Mouse (Mus musculus) 3134 (cell line): ENCODE measurements around the gene Mast1.

Source experiments
- DNase-seq: peaks from one replicate; pipeline ENCODE4 v3.0.0-alpha.2; 2011; ENCODE audit warnings: low spot score; ENCODE audit not compliant: insufficient read length; ENCODE audit errors: extremely low read depth

The Mast1 gene

DNA sequence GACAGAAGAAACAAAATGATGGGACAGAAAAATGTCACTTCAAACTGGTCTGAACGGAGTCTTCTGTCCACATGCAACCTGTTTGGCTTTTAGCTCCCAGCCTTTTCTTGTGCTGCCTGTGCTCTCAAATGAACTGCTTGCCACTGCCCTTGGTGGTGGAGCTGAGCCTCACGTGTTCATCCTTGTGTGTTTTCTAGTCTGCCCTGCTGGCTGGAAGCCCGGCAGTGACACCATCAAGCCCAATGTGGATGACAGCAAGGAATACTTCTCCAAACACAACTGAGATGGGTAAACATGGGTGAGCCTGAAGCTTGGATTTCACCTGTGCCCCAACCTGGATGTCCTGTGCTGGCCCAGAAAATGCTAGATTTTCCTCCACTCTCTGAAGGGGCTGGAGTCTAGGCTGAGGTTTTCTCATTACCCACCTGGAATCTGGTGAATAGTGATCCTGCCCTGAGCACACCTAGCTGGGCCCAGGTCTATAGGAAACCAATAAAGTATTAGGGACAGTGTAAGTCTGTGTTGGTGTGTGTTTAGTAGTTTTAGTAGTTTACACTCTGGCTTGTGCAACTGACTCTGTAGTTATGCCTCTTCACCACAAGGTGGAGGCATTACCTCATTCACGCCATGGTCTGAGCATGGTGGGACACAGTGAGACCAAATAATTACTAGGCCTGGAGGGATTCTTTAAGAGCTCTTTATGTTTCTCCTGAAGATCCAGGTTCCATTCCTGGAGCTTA lies 36.8 kb upstream of the Mast1 start:
- no peak for DNase-seq

DNA sequence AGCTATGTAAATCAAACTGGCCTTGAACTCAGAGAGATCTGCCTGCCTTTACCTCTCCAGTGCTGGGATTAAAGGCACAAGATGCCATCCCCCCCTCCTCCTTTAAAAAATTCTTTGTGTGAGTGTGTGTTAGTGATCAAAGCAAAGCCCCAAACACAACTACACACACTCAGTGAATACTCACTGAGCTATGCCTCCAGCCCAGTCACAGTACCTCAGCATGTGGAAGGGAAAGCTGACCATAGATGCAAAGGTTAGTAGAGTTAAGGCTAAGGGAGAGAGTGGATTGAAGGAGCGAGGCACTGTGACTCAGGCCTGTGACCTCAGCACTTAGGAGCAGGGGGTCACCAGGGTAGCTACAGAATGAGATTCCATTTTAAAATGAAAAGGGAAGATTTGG lies 35.9 kb upstream of the Mast1 start:
- no peak for DNase-seq

DNA sequence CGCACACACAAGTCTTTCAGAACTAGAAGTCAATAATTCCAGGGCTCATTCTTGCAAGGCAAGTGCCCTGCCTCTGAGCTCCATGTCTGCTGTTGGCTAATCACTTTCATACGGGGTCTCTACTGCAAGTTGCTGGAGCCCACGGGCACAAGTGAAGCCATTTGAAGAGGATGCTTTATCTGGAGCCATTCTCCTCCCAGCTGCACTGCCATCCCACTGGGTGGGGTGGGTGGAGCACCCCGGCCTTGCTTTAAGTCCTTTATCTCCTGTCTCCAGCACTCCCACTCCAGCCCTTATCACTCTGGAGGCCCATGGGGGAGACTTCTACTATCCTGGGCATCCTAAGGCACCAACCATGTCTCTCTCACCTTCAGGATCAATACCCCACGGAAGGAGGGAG lies 33.8 kb upstream of the Mast1 start:
- DNase-seq, result no peak

DNA sequence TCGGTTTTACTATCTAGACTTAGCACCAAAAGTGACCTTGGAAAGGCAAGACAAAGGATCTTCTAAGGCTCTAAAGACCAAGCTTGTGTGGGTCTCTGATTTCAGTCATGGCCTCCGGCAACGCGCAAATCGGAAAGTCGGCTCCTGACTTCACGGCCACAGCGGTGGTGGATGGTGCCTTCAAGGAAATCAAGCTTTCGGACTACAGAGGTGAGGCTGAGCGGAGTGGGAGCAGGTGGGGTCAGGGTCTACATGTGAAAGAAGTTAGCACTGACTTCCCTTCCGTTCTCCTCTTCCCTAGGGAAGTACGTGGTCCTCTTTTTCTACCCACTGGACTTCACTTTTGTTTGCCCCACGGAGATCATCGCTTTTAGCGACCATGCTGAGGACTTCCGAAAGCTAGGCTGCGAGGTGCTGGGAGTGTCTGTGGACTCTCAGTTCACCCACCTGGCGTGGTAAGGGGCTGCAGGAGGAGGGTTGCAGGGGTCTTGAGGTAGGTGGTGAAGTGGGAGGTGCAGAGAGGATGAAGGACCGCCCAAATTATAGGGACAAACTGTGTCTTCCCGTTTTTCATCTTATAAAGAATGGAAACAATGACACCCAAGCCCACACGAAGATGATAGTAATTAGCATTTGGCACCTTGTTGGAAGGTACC lies 33.1 kb upstream of the Mast1 start:
- no peak for DNase-seq

DNA sequence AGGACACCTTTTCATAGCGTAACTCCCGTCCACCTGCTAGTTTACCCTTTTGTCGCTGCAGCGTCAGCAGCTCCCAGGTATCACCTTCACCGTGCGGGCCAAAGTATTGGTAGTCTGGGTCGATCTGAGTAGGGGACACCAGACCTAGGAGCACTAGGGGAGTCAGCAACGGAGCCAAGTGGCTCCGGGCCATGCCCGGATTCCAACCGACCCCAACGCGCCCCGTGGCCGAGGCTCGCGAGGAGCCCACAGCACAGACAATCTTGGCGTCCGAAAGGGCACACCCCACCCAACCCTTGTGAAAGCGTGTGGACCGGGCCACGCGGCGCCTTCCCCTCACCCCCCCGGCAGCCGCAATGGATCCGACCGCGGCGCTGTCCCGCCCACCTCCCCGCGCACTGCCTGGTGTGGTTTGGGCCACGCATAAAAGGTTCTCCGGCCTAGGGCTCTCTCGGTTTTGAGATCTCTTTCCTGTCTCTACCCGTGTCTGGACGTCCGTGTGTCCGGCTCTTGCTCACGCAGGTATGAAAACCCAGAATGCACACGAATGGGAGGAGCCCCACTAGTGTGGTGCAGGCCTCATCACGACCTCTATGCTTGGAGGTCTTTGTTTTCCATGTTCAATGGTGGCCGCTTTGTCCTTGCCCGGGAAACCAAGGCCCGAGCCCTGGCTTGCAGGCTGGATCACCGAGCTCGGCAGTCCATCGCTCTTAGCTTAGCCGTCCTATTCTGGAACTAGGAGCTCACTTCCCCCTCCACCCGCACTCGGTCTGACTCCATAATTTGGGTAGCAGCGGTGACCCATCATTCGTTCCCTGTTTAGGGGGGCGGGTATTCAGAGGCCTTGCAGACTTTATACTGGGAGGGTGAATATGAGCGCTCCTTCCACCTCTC lies 32.3 kb upstream of the Mast1 start, which contains the start of the genes Gm49661, Prdx2 and Rnaseh2a:
Gm49661 (minus strand) TSS at position 193 of the 894 bp plus-strand sequence.
Prdx2 (plus strand) TSS at position 347 of the 894 bp plus-strand sequence.
Rnaseh2a (minus strand) TSS at position 527 of the 894 bp plus-strand sequence.
- DNase-seq, result peak; percentile 80

DNA sequence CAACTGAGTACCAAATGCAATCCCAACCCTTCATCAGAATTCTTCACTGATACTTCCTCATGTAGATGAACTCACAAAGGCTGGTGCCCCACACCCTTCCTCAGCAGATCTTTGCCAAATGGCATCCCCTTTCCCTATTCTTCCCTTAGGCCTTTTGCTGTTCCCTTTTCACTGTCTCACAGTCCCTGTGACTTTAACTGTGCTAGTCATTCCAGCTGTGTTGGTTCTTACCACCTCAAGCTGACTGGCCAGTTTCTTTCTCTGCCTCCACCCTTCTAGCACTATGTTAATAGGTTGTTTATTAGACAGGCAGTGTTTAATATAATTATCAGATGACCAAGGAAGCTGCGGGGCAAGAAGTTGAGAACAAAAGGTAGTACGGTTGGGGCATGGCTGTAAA lies 31.5 kb upstream of the Mast1 start:
- no peak for DNase-seq

DNA sequence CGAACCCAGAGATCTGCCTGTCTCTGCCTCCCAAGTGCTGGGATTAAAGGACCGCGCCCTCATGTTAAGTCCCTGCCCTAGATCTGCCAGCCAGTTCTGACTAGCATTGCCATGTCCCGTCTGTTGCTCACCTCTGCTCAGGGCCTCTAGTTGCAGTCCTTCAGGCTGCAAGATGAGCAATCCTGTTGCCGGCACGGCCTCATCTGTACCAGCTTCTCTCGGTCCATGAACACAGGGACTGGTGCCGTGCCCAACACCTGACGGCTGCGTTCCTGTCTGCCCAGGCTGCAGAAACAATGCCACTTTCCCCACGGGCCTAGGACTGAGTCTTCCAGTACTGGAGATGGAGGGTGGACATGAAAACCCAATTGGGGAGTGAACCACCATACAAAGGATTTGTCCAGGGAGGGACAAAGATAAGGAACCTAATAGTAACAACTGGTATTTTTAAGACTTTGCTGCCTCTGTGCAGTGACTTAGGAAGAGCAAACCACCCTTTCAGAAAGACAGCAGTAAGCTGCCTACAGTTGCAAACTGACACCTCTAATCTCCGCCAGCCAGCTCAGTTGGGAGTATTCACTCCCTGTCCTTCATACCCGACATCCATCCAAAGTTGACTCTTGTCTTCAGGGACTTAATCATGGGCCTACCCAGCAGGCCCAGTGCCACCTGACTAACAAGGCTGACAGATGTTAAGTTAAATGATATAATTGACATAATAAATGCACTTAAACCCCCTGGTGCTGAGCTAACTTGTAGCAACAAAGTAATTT lies 30.6 kb upstream of the Mast1 start:
- no peak for DNase-seq

DNA sequence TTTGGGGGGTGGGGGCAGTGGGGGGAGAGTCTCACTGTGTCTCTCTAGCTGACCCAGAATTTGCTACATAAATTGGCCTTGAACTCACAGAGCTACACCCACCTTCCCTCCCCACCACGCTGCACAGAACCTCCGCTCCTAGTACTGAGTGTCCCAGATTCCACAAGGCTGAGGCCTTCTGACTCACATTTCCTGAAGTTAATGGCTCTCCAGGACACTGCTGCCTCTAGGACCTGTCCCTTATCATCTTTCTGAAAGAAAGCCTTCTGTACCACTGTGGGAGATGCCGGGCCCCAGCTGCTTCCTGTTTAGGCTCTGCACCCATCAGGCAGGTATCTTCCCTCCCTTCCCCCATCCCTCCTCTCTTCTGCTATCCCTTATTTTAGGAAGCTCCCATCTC lies 29.4 kb upstream of the Mast1 start:
- DNase-seq, result no peak

DNA sequence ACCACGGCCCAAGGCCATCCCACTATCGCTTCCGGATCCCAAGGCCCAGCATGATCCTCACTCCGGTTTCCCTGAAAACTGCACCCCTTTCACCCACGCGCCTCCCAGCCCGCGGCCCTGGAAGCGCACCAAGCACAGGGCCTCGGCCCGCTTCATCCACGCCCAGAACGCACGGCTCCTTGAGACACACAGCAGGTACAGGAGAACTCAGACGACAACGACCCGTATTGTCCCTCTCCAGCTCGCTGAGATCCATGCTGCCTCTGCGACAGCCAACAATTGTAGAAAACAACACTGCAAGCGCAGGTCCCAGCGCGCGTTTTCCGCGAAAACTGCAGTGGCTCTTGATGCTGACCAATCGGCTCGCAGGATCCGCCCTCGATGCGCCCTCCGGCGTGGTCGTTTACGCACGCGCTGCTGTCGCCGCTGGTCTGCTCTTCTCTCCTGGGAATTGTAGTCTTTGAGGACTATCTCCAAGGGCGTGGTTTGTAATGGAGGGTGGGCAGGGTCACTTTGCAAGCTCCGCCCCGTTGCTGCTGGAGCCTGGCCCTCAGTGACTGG lies 28.7 kb upstream of the Mast1 start:
- DNase-seq, result peak; percentile 99

DNA sequence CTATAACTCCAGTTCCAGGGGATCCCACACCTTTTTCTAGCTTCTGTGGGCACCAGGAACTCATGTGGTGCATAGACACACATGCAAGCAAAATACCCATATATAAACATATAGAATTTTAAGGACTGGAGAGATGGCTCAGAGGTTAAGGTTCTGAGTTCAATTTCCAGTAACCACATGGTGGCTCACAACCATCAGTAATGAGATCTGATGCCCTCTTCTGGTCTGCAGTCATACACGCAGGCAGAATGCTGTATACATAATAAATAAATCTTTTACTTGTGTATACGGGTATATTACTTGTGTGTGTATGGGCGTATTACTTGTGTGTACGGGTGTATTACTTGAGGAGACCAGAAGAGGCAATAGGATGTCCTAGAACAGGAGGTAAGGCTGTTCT lies 26.8 kb upstream of the Mast1 start:
- no peak for DNase-seq

DNA sequence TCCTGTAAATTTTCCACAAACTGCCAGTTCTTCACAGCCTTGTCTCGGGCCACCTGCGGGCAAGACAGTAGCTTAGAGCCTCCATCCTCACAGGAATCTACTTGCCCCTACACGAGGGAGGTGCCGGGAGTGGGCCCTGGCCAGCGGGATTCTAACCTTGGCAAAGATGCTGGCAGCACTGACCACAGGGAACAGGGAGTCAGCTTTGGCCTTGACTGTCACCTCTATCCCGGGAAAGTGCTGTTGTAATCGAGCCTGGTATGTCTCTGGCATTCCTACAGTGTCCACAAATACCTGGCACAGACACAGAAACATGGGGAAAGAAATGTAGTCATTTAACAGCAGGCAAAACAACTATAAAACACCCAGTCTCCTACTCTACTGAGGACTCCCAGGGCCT lies 22.7 kb upstream of the Mast1 start:
- DNase-seq, result peak; percentile 77

DNA sequence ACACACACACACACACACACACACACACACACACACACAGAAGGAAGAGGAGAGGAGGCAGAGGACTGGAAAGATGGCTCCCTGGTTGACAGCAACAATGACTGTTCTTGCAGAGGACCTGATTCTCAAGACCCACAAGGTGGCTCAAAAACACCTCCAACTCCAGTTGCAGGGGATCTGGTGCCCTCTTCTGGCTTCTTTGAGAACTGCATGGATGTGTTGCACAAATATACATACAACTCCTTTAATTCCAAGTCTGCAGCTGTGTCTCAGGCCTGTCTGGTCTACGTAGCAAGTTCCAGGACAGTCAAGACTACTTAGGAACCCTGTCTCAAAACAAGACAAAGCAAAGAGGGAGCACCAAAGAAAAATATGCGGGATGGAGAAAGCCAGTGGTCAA lies 19.6 kb upstream of the Mast1 start:
- peak; percentile 64 for DNase-seq

DNA sequence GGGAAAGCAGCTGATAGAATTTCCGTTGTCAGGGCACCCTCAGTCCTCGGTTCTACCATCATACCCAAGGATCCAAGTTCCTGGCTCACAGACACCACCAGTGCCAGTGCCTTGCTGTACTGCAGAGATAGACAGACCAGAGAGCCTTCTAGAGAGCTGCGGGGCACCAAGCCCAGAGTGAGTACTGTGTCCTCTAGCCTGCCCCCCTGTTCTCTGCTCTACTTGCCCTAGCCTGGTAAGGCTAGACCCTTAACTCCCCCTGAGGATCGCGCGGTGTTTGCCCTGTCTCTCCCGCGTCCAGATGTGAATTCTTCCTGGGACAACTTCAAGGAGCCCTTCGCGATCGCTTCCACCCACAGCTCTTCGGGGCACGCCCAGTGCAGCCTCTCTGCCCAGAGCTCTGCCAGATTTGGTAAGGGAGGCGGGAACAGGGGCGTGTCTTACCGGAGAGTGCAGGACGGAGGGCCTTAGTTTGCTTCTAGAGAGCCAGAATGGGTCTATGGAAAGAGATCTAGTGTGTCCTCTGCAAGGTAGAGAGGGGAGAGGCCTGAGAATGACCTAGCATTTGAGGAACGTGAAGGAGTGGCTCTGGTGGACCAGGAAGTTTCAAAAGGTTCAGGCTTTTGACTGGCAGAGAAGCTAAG lies 15.6 kb upstream of the Mast1 start:
- peak; percentile 74 for DNase-seq

DNA sequence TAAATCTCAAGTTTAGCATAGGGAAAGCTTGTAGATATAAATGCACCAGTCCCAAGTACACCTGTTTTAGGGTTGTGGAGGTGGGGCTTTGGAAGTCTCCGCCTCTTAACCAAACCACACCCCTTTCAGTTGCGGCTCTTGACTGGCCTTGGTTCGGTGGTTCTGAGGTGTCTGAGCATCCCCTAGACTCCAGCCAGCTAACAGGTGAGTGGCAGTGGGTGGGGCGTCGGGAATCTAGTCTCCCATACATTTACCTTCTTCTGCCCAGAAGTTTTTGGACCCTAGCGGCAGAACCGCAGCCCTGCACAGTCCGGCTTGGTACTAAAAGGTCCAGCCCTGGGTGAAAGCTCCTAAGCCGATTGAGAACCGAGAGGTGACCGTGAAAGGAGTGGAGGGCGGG lies 12.6 kb upstream of the Mast1 start:
- no peak for DNase-seq

DNA sequence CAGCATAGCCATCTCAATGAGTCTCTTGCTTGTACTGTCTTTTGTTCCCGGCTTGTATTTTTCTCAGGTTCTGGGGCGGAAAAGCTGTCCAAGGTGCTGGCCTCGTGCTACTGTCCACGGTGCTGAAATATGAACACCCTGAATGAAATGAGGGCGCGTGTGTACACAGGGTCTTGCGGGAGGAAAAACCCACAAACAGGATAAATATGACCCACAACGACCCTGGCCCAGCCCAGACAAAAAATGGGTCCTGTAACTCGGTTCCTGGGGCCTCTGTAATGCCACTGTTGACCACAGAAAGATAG lies 10.0 kb upstream of the Mast1 start:
- DNase-seq, result no peak

DNA sequence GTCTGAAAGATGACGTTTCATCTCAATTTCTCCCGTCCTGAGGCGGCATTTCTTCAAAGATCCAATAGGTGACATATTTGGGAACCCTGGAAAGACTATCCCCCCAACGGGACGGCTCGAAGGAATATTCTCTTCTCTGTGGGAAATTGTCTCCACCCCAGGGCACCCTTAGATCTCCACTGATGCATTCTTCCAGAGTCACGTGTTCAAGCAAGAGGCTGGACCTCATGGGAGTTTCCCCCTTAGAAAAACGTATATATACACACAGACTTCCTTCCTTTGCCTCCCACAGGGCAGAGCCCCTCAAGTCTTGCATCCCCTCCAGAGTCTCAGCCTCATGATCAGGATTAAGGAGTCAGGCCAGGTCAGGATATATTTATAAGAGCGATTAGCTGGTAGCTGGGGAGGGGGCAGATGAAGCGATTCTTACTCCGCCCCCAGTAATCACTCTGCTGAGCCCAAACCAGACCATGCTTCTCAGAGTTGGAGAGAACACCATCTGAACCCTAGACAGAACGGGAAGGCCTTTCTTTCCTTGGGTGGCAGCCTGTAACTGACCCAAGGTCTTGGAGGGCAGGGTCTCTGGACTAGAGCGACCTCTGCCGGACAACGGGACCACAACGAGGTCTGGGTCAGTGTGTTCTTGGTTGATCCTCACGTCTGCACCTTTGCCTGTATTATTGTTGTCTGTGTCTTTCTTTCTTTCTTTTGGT lies 9.5 kb upstream of the Mast1 start, which contains the start of gene Rtbdn:
Rtbdn (plus strand) TSS at position 464 of the 713 bp plus-strand sequence.
- DNase-seq, result no peak

DNA sequence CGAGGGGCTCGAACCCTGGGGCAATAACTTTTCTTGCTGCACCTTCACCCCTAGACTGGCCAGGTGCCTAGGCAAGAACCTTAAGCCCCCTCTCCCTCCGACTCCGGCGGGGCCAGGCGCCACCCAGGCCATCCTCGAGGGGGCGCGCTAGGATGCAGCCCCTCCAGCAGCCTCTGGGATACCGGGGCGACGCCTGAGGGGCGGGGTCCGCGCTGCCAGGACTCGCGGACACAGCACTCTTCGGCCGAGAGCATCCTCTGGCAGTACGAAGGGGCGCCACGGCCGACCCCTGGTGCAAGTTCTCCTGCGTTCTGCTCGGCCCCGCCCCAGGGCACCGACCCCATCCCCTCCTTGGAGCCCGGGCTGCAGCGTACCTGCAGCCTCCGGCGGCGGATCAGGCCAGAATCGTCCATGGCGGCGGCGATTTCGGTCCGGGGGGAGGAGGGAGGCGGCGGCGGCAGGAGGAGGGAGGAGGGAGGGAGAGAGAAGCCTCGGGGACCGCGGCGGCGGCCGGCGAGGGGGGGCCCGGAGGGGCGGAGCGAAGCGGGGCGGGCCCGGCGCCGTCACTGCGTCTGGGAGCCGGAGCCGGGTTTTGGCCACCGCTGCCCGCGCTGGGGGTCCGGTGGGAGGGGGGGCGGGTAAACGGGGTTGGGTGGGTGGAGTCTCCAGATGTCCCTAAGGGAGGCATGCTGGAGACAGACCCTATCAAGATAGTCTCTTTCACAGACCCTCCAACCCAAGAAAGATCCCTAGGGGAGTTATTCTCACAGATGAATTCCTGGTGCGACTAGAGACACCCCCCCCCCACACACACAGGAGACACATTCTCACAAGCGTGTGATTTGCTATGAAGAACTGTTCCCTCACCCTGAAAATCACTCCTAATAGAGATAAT lies 8.7 kb upstream of the Mast1 start:
- no peak for DNase-seq

DNA sequence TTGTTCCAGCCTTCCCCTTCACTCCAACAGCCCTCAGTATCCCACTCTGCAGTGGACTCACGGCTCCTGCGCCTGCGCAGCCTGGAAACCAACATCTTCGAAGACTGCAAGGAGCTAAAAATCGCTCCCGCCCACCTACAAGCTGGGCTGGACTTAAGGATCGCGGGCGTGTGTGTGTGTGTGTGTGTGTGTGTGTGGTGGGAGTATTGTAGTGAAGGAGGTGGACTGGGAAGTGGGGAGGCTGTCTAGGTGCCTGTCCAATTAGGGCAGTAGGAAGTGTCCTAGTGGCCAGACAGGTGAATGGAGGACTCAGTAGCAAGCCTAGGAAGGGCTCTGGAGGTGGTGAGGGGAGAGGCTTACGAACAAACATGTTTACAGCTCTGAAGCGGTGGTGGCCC lies 8.1 kb upstream of the Mast1 start:
- no peak for DNase-seq
